Mouse (Mus musculus): ENCODE data around the gene Ybx2. TPM values are rescaled to one million over a fixed set of nuclear protein-coding genes. Genes with fewer than 3 reads are reported as not detected.

The Ybx2 gene
- total and polyA plus RNA-seq, 3 experiments = 0.25 to 0.39 TPM; not detected in 1

- peaks cover 65% of the 10 kb centered on the region for H3K27me3 ChIP-seq (replicated peaks)
- H3K27ac ChIP-seq (ENCODE audit: insufficient read depth, low read depth) = no peak overlapping the region
- H3K4me1 ChIP-seq (ENCODE audit: control insufficient read depth in 1 of 2, insufficient read depth in 2 of 2) = peaks cover 0 to 36% of the 10 kb centered on the region in 2 experiments; a peak in 3 of 4 replicates
- TF ChIP-seq USF2 (conservative IDR thresholded peaks at IDR 0.05; ENCODE audit: low read depth, low read length) (no peak), ZC3H11A (IDR thresholded peaks at IDR 0.05; ENCODE audit: low read depth, low read length) (no peak), IRF4 (IDR thresholded peaks at IDR 0.05; ENCODE audit: low read depth, low read length) (no peak), RCOR1 (conservative IDR thresholded peaks at IDR 0.05; ENCODE audit: low read depth, low read length) (no peak), NELFE (IDR thresholded peaks at IDR 0.05; ENCODE audit: low read depth, low read length) (no peak), JUND (conservative IDR thresholded peaks at IDR 0.05; ENCODE audit: low read depth, low read length) (no peak), CTCF (conservative IDR thresholded peaks at IDR 0.05 in 1 of 2, IDR thresholded peaks at IDR 0.05 in 1 of 2; ENCODE audit: low read depth in 2 of 2, low read length in 2 of 2) (no peak), TBP (conservative IDR thresholded peaks at IDR 0.05; ENCODE audit: low read depth, low read length) (no peak), MAX (IDR thresholded peaks at IDR 0.05; ENCODE audit: low read length) (no peak), CHD1 (IDR thresholded peaks at IDR 0.05; ENCODE audit: low read depth, low read length) (no peak), SMC3 (IDR thresholded peaks at IDR 0.05; ENCODE audit: low read depth, low read length) (no peak), ZKSCAN1 (IDR thresholded peaks at IDR 0.05; ENCODE audit: borderline replicate concordance, low read depth, low read length) (no peak), HCFC1 (IDR thresholded peaks at IDR 0.05; ENCODE audit: low read depth, low read length) (no peak)
- no peaks in the 10 kb centered on the region for H3K9me3 ChIP-seq (replicated peaks; ENCODE audit: low read length)
- no peak overlapping the region for H3K4me2 ChIP-seq (ENCODE audit: insufficient read depth, low read depth, poor library complexity, severe bottlenecking)
- in situ Hi-C loops (cut with MboI; ENCODE audit: low pct_ligation_motif_present, low pct_unique_long_range_greater_than_20kb, low sequenced_read_pairs) (no loop called here), dilution Hi-C loops (cut with MboI; ENCODE audit: extremely low pct_ligation_motif_present, extremely low pct_unique_long_range_greater_than_20kb, low sequenced_read_pairs) (no loop called here)
- H3K4me3 ChIP-seq (replicated peaks in 1 of 3; ENCODE audit: low read depth in 2 of 3, low read length in 2 of 3, poor library complexity in 1 of 3) = no peak overlapping the region
- no peak for DNase-seq (ENCODE audit: extremely low read depth)
- H3K79me2 ChIP-seq (replicated peaks; ENCODE audit: control insufficient read depth, extremely low read depth, insufficient read depth, poor library complexity, severe bottlenecking) = no peaks in the 10 kb centered on the region
- no peak overlapping the region for H3K9ac ChIP-seq (ENCODE audit: insufficient read depth, low read depth)
- H3K36me3 ChIP-seq (replicated peaks in 1 of 2; ENCODE audit: control insufficient read depth in 1 of 2, insufficient read depth in 1 of 2, low read length in 1 of 2) = peaks cover 0 to 2% of the 10 kb centered on the region in 2 experiments
Measured at GRCm38 (mm10) chr11:69937834-69938233, 2.2 kb downstream of the Ybx2 start.

- no peak for TF ChIP-seq KAT2A (IDR thresholded peaks at IDR 0.05; ENCODE audit: insufficient replicate concordance, low read length)
- no peak for TF ChIP-seq SIN3A (IDR thresholded peaks at IDR 0.05; ENCODE audit: low read length)
- TF ChIP-seq CHD1 (IDR thresholded peaks at IDR 0.05; ENCODE audit: low read depth, low read length) = no peak
- TF ChIP-seq ELF1 (IDR thresholded peaks at IDR 0.05; ENCODE audit: low read depth, low read length) = no peak
- TF ChIP-seq RCOR1 (conservative IDR thresholded peaks at IDR 0.05; ENCODE audit: low read depth, low read length) = no peak
- TF ChIP-seq USF2 (conservative IDR thresholded peaks at IDR 0.05; ENCODE audit: low read depth, low read length) = no peak
- no peak for TF ChIP-seq POLR2A (IDR thresholded peaks at IDR 0.05; ENCODE audit: low read depth, low read length)
- no peak for TF ChIP-seq MEF2A (IDR thresholded peaks at IDR 0.05; ENCODE audit: borderline replicate concordance, low read depth, low read length)
- no peak for TF ChIP-seq MYC (IDR thresholded peaks at IDR 0.05; ENCODE audit: low read depth, low read length)
- H3K27ac ChIP-seq (ENCODE audit: insufficient read depth, low read depth) = no peak overlapping the region
- dilution Hi-C loops (cut with MboI; ENCODE audit: extremely low pct_ligation_motif_present, extremely low pct_unique_long_range_greater_than_20kb, low sequenced_read_pairs) = no loop called here
- H3K79me2 ChIP-seq (replicated peaks; ENCODE audit: control insufficient read depth, extremely low read depth, insufficient read depth, poor library complexity, severe bottlenecking) = no peaks in the 10 kb centered on the region
- peaks cover 0 to 5% of the 10 kb centered on the region in 2 experiments for H3K36me3 ChIP-seq (replicated peaks in 1 of 2; ENCODE audit: control insufficient read depth in 1 of 2, insufficient read depth in 1 of 2, low read length in 1 of 2)
- in situ Hi-C loops (cut with MboI; ENCODE audit: low pct_ligation_motif_present, low pct_unique_long_range_greater_than_20kb, low sequenced_read_pairs) = no loop called here
- H3K4me1 ChIP-seq (ENCODE audit: control insufficient read depth in 1 of 2, insufficient read depth in 2 of 2) = peaks cover 0 to 36% of the 10 kb centered on the region in 2 experiments; a peak in 3 of 4 replicates
- H3K27me3 ChIP-seq (replicated peaks) = peaks cover 65% of the 10 kb centered on the region
- H3K4me3 ChIP-seq (replicated peaks in 1 of 3; ENCODE audit: low read depth in 2 of 3, low read length in 2 of 3, poor library complexity in 1 of 3) = no peak overlapping the region
- H3K9me3 ChIP-seq (replicated peaks; ENCODE audit: low read length) = no peaks in the 10 kb centered on the region
- H3K9ac ChIP-seq (ENCODE audit: insufficient read depth, low read depth) = no peak overlapping the region
- H3K4me2 ChIP-seq (ENCODE audit: insufficient read depth, low read depth, poor library complexity, severe bottlenecking) = no peak overlapping the region
- no peak for DNase-seq (ENCODE audit: extremely low read depth)
Measured at GRCm38 (mm10) chr11:69938401-69938979, 2.9 kb downstream of the Ybx2 start.

Data from CH12.LX (cell line).